Mouse (Mus musculus): ENCODE results near the gene Pibf1.

DNA sequence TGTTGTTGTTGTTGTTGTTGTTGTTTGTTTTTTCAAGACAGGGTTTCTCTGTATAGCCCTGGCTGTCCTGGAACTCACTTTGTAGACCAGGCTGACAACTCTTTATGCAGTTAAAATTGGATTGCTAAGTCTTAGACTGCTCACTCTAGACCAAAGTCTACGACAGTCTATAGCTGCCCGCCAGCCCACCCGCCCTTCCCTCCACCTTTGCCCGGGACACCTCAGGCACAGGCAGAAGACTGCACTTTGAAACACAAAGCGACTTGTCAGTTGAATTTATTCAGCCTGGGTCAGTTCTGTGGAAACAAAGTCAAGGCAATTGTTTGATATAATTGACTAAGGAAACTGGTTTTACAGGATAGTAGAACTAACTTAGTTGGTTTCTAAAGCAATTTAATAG, 107.4 kb downstream of the Pibf1 start:
- TF ChIP-seq HCFC1 (IDR thresholded peaks at IDR 0.05; ENCODE audit: low read depth, low read length): no peak
- TF ChIP-seq MYC (IDR thresholded peaks at IDR 0.05; ENCODE audit: low read depth, low read length): no peak
- no peak for TF ChIP-seq CTCF (IDR thresholded peaks at IDR 0.05 in 2 of 3, conservative IDR thresholded peaks at IDR 0.05 in 1 of 3; ENCODE audit: control insufficient read depth in 1 of 3, insufficient read depth in 1 of 3, low read depth in 2 of 3, low read length in 3 of 3, poor library complexity in 1 of 3, severe bottlenecking in 1 of 3)
- TF ChIP-seq USF1 (IDR thresholded peaks at IDR 0.05; ENCODE audit: low read depth, low read length): no peak
- no peak for TF ChIP-seq KAT2A (conservative IDR thresholded peaks at IDR 0.05; ENCODE audit: low read depth, low read length)
